Mouse (Mus musculus): ENCODE data around the gene Lpin3.

DNA sequence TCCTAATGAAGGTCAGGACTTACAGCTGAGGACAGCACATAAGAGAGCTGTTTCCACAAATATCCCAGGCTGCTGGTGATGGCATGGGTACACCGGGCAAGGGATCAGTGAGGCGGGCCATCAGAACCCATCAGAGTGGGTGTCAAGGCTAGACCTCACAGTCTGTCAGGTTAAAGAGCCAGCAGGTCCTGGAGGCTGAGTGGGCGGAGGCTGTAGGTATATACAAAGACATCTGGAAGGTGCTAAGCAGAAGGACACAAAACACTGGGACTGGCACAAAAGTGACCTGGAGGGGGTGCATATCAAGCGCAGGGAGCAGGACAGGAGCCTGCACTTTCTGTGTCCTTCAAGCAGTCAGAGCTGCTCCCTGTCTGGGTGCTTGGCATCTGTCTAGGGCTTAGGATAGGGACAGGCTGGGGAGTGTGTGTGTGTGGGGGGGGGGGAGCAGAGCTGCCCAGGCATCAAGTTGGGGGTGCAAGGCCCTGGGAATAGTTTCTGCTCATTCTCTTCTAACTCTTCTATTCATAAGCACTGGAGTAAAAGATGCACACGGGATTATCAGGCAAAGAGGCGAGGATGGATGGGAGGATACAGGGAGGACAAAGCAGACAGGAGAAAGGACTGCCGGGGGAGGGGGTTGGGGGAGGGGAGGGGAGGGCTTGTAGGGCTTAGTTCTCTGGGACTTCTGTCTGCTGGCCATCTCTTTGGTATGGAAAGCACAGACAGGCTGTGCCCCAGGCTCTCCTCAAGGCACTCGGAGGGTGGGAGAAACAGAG lies 37.9 kb downstream of the Lpin3 start:
- TF ChIP-seq EP300 (IDR thresholded peaks at IDR 0.05; ENCODE audit: low read length), result no peak
- TF ChIP-seq POLR2A (IDR thresholded peaks at IDR 0.05; ENCODE audit: low read depth, low read length), result no peak
- no peak for TF ChIP-seq CTCF (conservative IDR thresholded peaks at IDR 0.05 in 1 of 2, IDR thresholded peaks at IDR 0.05 in 1 of 2; ENCODE audit: low read depth in 2 of 2, low read length in 2 of 2)
- no peak for TF ChIP-seq SIN3A (IDR thresholded peaks at IDR 0.05; ENCODE audit: low read length)
- TF ChIP-seq MAZ (IDR thresholded peaks at IDR 0.05; ENCODE audit: low read depth, low read length), result no peak
- no peak for TF ChIP-seq USF2 (conservative IDR thresholded peaks at IDR 0.05; ENCODE audit: low read depth, low read length)
- no peak for TF ChIP-seq CHD1 (IDR thresholded peaks at IDR 0.05; ENCODE audit: low read depth, low read length)
- no peak for TF ChIP-seq ZC3H11A (IDR thresholded peaks at IDR 0.05; ENCODE audit: low read depth, low read length)
- no peak for TF ChIP-seq CHD2 (IDR thresholded peaks at IDR 0.05; ENCODE audit: low read length)
- no peak for TF ChIP-seq TBP (conservative IDR thresholded peaks at IDR 0.05; ENCODE audit: low read depth, low read length)
- TF ChIP-seq MAFK (IDR thresholded peaks at IDR 0.05; ENCODE audit: insufficient replicate concordance, low read length), result no peak
- TF ChIP-seq USF1 (IDR thresholded peaks at IDR 0.05; ENCODE audit: low read depth, low read length), result no peak

Data from CH12.LX (cell line).